Mouse (Mus musculus) naive thymus-derived CD4-positive, alpha-beta T cell, adult 2 months (primary cell): ENCODE data around the gene Rnase4.

Source experiments
- DNase-seq: peaks from one replicate; pipeline ENCODE4 v3.0.0-alpha.2; 2011; ENCODE audit warnings: low read depth

The Rnase4 gene

GRCm38 (mm10) chr14:51129624-51129975, 38.7 kb downstream of the Rnase4 start:
- no peak for DNase-seq

- no peak for DNase-seq
Observed at GRCm38 (mm10) chr14:51130315-51130940, 39.6 kb downstream of the Rnase4 start.

- DNase-seq = no peak
Observed at GRCm38 (mm10) chr14:51131086-51131815, 40.4 kb downstream of the Rnase4 start.

GRCm38 (mm10) chr14:51132372-51132771, 41.5 kb downstream of the Rnase4 start:
- no peak for DNase-seq

- no peak for DNase-seq
Observed at GRCm38 (mm10) chr14:51140342-51140741, 49.5 kb downstream of the Rnase4 start.

GRCm38 (mm10) chr14:51142119-51142518, 51.2 kb downstream of the Rnase4 start:
- no peak for DNase-seq

DNA sequence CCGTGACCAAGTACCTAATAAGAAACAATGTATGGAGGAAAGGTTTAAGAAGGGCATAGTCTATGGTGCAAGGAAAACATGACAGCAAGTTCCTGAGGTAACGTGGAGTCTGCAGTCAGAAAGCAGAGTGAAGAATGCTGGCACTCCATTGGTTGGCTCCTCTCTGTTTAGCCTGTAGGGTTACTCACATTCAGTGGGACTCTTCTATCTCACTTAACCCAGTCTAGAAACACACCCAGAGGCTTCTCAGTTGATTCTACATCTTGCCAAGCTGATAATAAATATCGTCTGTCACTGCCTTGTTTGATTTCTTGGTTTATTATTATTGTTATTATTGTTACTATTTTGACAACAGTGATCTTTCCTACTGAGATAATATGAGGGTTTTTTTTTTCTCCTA, 51.7 kb downstream of the Rnase4 start:
- no peak for DNase-seq

DNA sequence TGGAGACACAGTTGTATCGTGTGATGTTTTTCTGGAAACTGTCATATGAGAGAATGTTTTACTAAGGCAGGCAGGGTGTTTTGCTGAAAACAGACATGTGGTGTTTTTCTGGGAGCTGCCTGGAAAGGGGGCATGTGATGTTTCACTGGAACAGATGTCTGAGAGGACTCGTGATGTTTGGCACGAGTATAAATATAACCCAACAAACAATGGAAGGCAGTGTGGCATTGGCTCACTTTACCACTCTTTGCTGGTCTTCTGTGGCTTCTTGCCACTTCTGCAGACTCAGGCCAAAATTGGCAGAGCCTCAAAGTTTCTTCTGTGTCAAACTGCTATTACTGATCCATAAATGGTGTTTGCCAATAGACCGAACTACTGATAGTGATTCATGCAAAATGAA, 52.4 kb downstream of the Rnase4 start:
- no peak for DNase-seq

- DNase-seq = no peak
Observed at GRCm38 (mm10) chr14:51143937-51144336, 53.1 kb downstream of the Rnase4 start.

- no peak for DNase-seq
Observed at GRCm38 (mm10) chr14:51144451-51144850, 53.6 kb downstream of the Rnase4 start.

DNA sequence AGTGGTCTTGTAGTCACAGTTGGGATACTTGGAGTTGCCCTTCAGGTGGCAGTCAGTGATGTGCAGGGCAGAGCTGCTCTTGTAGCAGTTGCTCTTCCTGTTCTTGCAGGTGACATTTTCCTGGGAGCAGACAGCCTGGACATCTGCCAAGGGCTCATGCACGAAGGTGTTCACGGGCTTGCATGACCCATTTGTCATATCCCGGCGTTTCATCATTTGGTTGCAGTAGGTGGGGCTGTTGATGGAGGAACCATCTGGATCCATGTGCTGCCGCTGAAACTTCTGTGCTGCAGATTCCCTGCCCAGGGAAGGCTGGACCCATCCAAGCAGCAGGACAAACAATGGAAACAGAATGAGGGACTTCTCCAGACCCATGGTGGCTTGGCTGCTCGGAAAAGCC, 54.6 kb downstream of the Rnase4 start:
- no peak for DNase-seq

GRCm38 (mm10) chr14:51146685-51147084, 55.8 kb downstream of the Rnase4 start, which contains the start of gene Rnase1:
TSS of gene Rnase1 (minus strand) at chr14:51146785.
- no peak for DNase-seq

GRCm38 (mm10) chr14:51148006-51148405, 57.1 kb downstream of the Rnase4 start:
- DNase-seq = no peak

DNA sequence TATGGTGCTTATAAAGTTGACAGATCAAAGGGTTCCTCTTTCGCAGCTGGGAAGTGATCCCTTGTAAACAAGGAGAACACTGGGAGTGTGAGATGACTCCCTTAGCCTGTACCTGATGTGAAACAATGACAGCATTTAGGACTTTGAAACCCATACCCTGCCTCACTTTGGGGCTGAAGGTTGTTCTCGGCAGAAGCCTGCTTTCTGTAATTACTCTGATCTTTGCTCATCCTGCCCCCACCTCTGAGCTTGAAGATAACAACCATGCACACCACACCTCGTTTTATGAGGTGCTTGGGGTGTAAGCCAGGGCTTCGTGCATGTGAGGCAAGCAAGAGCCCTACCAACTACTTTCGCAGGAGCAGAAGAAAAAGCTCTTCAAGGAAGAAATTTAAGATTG, 58.3 kb downstream of the Rnase4 start:
- DNase-seq = no peak

DNA sequence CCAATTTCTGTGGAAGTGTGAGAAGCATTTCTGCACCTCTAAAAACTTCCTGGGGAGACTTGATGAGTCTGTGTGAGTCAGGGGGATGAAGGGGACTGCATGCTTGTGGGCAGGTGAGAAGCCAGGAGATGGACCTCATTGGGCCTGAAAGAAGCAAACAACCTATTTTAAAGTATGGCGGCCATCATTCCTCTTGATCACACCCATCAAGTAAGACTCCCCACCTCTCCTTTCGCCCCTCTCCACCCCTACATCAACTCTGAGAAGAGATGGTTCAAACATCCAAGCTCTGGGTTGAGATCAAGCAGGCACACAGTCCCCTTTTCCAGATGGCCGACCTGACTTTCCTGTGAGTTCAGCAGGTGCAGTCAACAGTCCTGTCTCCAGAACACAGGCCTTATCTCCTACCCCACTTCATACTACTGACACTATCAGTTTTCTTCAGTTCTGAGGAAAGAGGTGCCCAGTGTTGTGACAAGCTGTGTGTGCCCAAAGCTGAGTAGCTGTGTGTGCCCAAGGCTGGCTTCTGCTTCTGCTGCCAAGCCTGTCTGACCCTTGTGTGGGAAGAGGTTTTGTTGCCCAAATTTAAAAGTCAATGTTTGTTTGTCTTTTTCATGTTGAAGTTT, 59.4 kb downstream of the Rnase4 start:
- DNase-seq = no peak

GRCm38 (mm10) chr14:51152249-51152870, 61.5 kb downstream of the Rnase4 start:
- no peak for DNase-seq
